Mouse (Mus musculus): ENCODE measurements around the gene Rab19. TPM values are rescaled to one million over a fixed set of nuclear protein-coding genes. Genes with fewer than 3 reads are reported as not detected.

The Rab19 gene
- 0.12 and 0.16 TPM in 2 replicates for polyA plus RNA-seq (2015; fragmentation: Nextera tagmentation; extraction: Ambion mirVana)

- Histone ChIP-seq H3K27ac (replicated peaks) (no peak within 1 kb of the TSS), H3K36me3 (no peaks in the 10 kb centered on the region), H3K4me2 (peak within 1 kb of the TSS; percentile 47), H3K9me3 (no peaks in the 10 kb centered on the region), H3K27me3 (0 out of 2 replicates have a peak, but pooled peaks cover 13% of the 10 kb centered on the region), H3K4me3 (peak within 1 kb of the TSS; percentile 15), H3K4me1 (replicated peaks) (peaks cover 9% of the 10 kb centered on the region), H3K9ac (no peak within 1 kb of the TSS)
- no peak for ATAC-seq (ENCODE audit: low FRiP score, low read depth)
- WGBS, result 12% methylated on average over 20 of the region's 20 CpGs
These were observed at the start of gene Rab19 for GRCm38 (mm10) chr6:39381125-39381880. TSS of gene Rab19 (plus strand) at chr6:39381175.

- Histone ChIP-seq H3K27me3 (no peaks in the 10 kb centered on the region), H3K9ac (no peak overlapping the region), H3K4me1 (replicated peaks) (no peaks in the 10 kb centered on the region), H3K4me2 (no peak overlapping the region), H3K27ac (replicated peaks) (no peak overlapping the region), H3K4me3 (no peak overlapping the region), H3K36me3 (peaks cover 22% of the 10 kb centered on the region), H3K9me3 (no peaks in the 10 kb centered on the region)
- 89% methylated on average over 7 of the region's 7 CpGs for WGBS
- ATAC-seq (ENCODE audit: low FRiP score, low read depth), result no peak
These were observed 48.8 kb upstream of the Rab19 start for GRCm38 (mm10) chr6:39331998-39332700.

- no peak for ATAC-seq (ENCODE audit: low FRiP score, low read depth)
- Histone ChIP-seq H3K27ac (replicated peaks) (no peak overlapping the region), H3K9ac (no peak overlapping the region), H3K36me3 (peaks cover 32% of the 10 kb centered on the region), H3K4me3 (no peak overlapping the region), H3K27me3 (no peaks in the 10 kb centered on the region), H3K4me2 (no peak overlapping the region), H3K9me3 (no peaks in the 10 kb centered on the region), H3K4me1 (replicated peaks) (no peaks in the 10 kb centered on the region)
- WGBS, result 94% methylated on average over 7 of the region's 7 CpGs
These were observed 46.8 kb upstream of the Rab19 start for GRCm38 (mm10) chr6:39334224-39334623.

GRCm38 (mm10) chr6:39334873-39335272 lies 46.1 kb upstream of the Rab19 start:
- no peak for ATAC-seq (ENCODE audit: low FRiP score, low read depth)
- H3K9me3 ChIP-seq, result no peaks in the 10 kb centered on the region
- no peak overlapping the region for H3K4me3 ChIP-seq
- H3K36me3 ChIP-seq, result peaks cover 32% of the 10 kb centered on the region
- H3K27ac ChIP-seq (replicated peaks), result no peak overlapping the region
- no peak overlapping the region for H3K4me2 ChIP-seq
- H3K27me3 ChIP-seq, result no peaks in the 10 kb centered on the region
- no peaks in the 10 kb centered on the region for H3K4me1 ChIP-seq (replicated peaks)
- 95% methylated on average over 3 of the region's 3 CpGs for WGBS
- H3K9ac ChIP-seq, result no peak overlapping the region

GRCm38 (mm10) chr6:39338359-39338758 lies 42.6 kb upstream of the Rab19 start:
- Histone ChIP-seq H3K36me3 (peaks cover 46% of the 10 kb centered on the region), H3K4me3 (no peak overlapping the region), H3K27ac (replicated peaks) (no peak overlapping the region), H3K27me3 (no peaks in the 10 kb centered on the region), H3K9me3 (no peaks in the 10 kb centered on the region), H3K9ac (no peak overlapping the region), H3K4me2 (no peak overlapping the region), H3K4me1 (replicated peaks) (no peaks in the 10 kb centered on the region)
- ATAC-seq (ENCODE audit: low FRiP score, low read depth), result no peak
- 76% methylated on average over 8 of the region's 8 CpGs for WGBS

GRCm38 (mm10) chr6:39341798-39342197 lies 39.2 kb upstream of the Rab19 start:
- no peak for ATAC-seq (ENCODE audit: low FRiP score, low read depth)
- Histone ChIP-seq H3K4me1 (replicated peaks) (peaks cover under 1% of the 10 kb centered on the region; the same call in 1 of the 2 replicates), H3K27me3 (no peaks in the 10 kb centered on the region), H3K9me3 (no peaks in the 10 kb centered on the region), H3K36me3 (peaks cover 37% of the 10 kb centered on the region), H3K27ac (replicated peaks) (no peak overlapping the region), H3K4me2 (no peak overlapping the region), H3K4me3 (no peak overlapping the region), H3K9ac (no peak overlapping the region)
- WGBS, result 89% methylated on average over 2 of the region's 2 CpGs

- peaks cover 24% of the 10 kb centered on the region for H3K36me3 ChIP-seq
These were observed 37.0 kb upstream of the Rab19 start for GRCm38 (mm10) chr6:39344020-39344419.

GRCm38 (mm10) chr6:39345430-39345829 lies 35.5 kb upstream of the Rab19 start:
- no peaks in the 10 kb centered on the region for H3K9me3 ChIP-seq
- peaks cover 14% of the 10 kb centered on the region for H3K4me1 ChIP-seq (replicated peaks)
- H3K9ac ChIP-seq, result no peak overlapping the region
- WGBS, result 25% methylated on average over 7 of the region's 7 CpGs
- H3K36me3 ChIP-seq, result peaks cover 36% of the 10 kb centered on the region
- no peak overlapping the region for H3K4me2 ChIP-seq
- H3K27ac ChIP-seq (replicated peaks), result no peak overlapping the region
- H3K4me3 ChIP-seq, result no peak overlapping the region
- no peak for ATAC-seq (ENCODE audit: low FRiP score, low read depth)
- H3K27me3 ChIP-seq, result no peaks in the 10 kb centered on the region

More at GRCm38 (mm10) chr6:39344020-39344419, 37.0 kb upstream of the Rab19 start:
- ATAC-seq (ENCODE audit: low FRiP score, low read depth), result peak; percentile 70; the same call in 1 of the 2 replicates
- 26% methylated on average over 12 of the region's 12 CpGs for WGBS
- H3K27me3 ChIP-seq, result no peaks in the 10 kb centered on the region
- no peaks in the 10 kb centered on the region for H3K9me3 ChIP-seq
- no peak overlapping the region for H3K9ac ChIP-seq
- H3K27ac ChIP-seq (replicated peaks), result no peak overlapping the region
- no peak overlapping the region for H3K4me3 ChIP-seq
- no peak overlapping the region for H3K4me2 ChIP-seq
- H3K4me1 ChIP-seq (replicated peaks), result peaks cover 14% of the 10 kb centered on the region

- Histone ChIP-seq H3K27me3 (no peaks in the 10 kb centered on the region), H3K9me3 (no peaks in the 10 kb centered on the region), H3K36me3 (peaks cover 43% of the 10 kb centered on the region), H3K9ac (no peak overlapping the region), H3K4me2 (no peak overlapping the region), H3K4me3 (no peak overlapping the region), H3K4me1 (replicated peaks) (peaks cover 14% of the 10 kb centered on the region), H3K27ac (replicated peaks) (peak overlapping the region; percentile 27; the same call in 1 of the 2 replicates)
- 11% methylated on average over 15 of the region's 15 CpGs for WGBS
- ATAC-seq (ENCODE audit: low FRiP score, low read depth), result no peak
These were observed 33.9 kb upstream of the Rab19 start for GRCm38 (mm10) chr6:39346991-39347501.

GRCm38 (mm10) chr6:39347880-39348814 lies 32.8 kb upstream of the Rab19 start:
- Histone ChIP-seq H3K27ac (replicated peaks) (peak overlapping the region; percentile 50), H3K4me1 (replicated peaks) (peaks cover 14% of the 10 kb centered on the region), H3K9me3 (no peaks in the 10 kb centered on the region), H3K27me3 (no peaks in the 10 kb centered on the region), H3K36me3 (peaks cover 40% of the 10 kb centered on the region), H3K9ac (no peak overlapping the region), H3K4me3 (no peak overlapping the region), H3K4me2 (no peak overlapping the region)
- ATAC-seq (ENCODE audit: low FRiP score, low read depth), result no peak
- 23% methylated on average over 4 of the region's 4 CpGs for WGBS

- H3K36me3 ChIP-seq, result peaks cover 38% of the 10 kb centered on the region
- no peak overlapping the region for H3K4me2 ChIP-seq
- H3K9me3 ChIP-seq, result no peaks in the 10 kb centered on the region
- ATAC-seq (ENCODE audit: low FRiP score, low read depth), result 0 out of 2 replicates have a peak, but pooled peaks have one; percentile 35
- H3K4me1 ChIP-seq (replicated peaks), result peaks cover 14% of the 10 kb centered on the region
- 56% methylated on average over 6 of the region's 6 CpGs for WGBS
- no peak overlapping the region for H3K9ac ChIP-seq
- no peaks in the 10 kb centered on the region for H3K27me3 ChIP-seq
- H3K4me3 ChIP-seq, result no peak overlapping the region
- no peak overlapping the region for H3K27ac ChIP-seq (replicated peaks)
These were observed 32.0 kb upstream of the Rab19 start for GRCm38 (mm10) chr6:39348946-39349345.

Data from hindbrain, embryonic 15.5 days (tissue).